Mouse (Mus musculus): Measurements from ENCODE around the gene Gm49383. TPM values are rescaled to one million over a fixed set of nuclear protein-coding genes. Genes with fewer than 3 reads are reported as not detected.

Gene Gm49383
- total RNA-seq, 2 experiments from 2014 or later, result 2.9 to 4.1 TPM

- DNase-seq, result no peak
- intact Hi-C loops (cut with DNase I), result loop anchor here (10.0 kb wide), 1 partner anchor 377 kb away; the partner anchor contains the start of gene Vcpkmt
These were observed 11.0 kb upstream of the Gm49383 start for GRCm38 (mm10) chr12:69207926-69208325.

DNA sequence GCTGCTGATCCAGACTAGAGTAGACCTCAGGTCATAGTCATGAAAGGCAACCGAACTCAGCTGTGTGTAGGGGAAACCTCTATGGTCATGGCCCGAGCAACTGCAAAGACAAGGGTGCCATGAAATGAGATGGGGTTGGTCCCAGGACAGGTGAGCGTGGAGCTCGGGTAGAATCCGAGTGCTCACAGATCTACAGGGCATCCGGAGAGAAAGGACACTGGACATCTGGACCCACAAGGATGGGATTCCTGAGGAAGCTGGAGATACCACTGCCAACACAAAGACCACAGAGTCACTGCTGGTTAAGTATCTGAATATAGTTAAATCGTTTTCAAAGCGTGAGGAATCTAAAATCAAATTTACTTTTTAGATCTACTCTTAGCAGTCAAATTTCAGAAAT, 10.5 kb upstream of the Gm49383 start:
- intact Hi-C loops (cut with DNase I), result loop anchor here (10.0 kb wide), 1 partner anchor 377 kb away; the partner anchor contains the start of gene Vcpkmt
- no peak for DNase-seq

DNA sequence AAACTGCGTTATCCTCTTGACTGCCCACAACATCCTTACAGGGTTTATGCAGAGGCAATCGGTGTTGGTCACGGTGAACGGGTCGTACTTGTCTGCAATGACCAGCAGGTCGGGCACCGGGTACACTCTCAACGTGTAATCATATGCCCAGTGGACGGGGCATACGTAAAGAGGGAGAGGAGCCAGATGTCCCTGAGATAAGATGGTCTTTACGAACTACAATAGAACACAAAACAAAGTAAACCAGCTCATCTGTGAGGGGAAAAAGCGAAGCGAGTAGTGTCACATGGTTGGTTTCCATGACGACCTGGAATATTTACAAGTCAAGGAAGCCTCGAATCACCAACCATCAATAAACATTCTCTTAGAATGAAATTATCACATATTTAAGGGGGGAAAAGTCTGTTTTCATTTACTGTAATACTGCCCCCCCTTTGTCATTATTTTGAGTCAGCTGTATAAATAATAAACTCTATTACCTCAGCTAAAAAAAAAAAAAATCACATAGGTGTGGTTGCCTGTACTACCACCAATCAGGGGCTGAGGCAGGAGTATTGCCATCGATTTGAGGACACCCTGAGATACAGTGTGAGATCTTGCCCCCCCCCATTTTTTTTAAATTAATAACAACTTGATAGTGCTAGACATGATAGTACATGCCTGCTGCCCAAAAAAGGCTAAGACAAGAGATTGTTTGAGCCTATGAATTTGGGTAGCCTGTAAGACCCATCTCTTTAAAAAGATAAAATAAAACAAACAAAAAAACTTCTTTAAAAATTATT, 7.3 kb upstream of the Gm49383 start, which contains the start of gene Gm49384:
TSS of gene Gm49384 (minus strand) at position 216 of the 782 bp plus-strand sequence.
- no peak for DNase-seq
- intact Hi-C loops (cut with DNase I), result loop anchor here (10.0 kb wide), 1 partner anchor 381 kb away; the partner anchor contains the start of gene Vcpkmt

GRCm38 (mm10) chr12:69198985-69199384, 2.1 kb upstream of the Gm49383 start:
- intact Hi-C loops (cut with DNase I), result loop anchor here (5.0 kb wide), 1 partner anchor 43 kb away; the partner anchor contains the start of gene Klhdc1
- DNase-seq, result no peak

DNA sequence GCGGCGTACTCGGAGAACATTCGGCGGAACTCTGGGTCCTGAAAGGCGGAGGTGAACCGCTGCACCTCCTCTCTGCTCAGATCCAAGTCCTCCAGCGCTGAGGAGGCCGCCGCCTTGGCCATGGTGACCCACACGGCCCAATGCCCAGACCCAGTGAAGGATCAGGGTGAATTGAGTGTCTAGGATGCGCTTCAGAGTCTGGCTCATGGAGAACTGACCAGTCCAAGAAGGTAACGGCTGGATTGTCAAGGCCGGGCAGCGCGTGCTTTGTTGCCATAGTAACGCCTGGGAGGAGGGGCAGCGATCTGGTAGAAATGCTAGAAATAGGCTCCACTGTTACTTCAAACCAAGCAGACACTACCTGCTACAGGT, 1.2 kb upstream of the Gm49383 start, which contains the start of gene Dnaaf2:
TSS of gene Dnaaf2 (minus strand) at position 266 of the 372 bp plus-strand sequence.
- intact Hi-C loops (cut with DNase I), result loop anchor here (5.0 kb wide), 1 partner anchor 44 kb away; the partner anchor contains the start of gene Klhdc1
- DNase-seq, result peak; percentile 50 to 72

DNA sequence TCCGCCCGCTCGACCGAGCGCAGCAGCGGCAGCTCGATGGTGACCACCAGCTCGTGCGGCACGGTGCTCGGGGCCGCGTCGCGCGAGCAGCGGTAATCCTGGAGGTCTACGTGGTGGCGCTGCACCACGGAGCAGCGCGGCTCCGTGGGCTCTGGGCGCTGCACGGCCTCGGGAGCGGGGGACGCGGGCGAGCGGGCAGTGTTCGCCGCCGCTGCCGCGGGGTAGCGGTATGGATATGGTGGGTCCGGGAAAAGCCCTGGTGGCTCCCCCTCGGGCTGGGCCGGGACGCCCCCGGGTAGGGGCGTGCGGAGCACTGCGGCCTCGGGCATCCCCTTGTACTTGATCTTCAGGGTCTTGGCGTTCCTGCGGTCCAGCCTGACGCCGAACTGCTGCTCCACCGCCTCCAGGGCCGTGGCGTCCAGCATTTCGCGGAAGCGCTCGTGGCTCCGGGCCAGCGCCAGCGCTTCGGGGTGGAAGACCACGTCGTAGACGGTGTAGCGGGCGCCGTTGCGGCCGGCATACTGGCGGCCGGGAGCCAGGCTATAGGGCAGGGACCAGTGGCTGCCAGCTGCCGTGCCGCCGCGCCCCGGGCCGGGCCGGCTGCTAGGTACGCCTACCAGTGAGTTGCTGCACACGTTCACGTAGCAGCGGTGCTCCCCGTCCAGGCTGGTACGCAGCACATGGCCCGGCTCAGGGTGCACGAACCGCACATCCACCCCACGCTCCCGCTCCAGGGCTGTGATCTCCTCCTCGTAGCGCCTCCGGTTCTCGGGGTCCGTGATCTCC, 667 bp upstream of the Gm49383 start:
- intact Hi-C loops (cut with DNase I), result loop anchor here (5.0 kb wide), 1 partner anchor 45 kb away; the partner anchor contains the start of gene Klhdc1
- DNase-seq, result peak; percentile 71 to 75

DNA sequence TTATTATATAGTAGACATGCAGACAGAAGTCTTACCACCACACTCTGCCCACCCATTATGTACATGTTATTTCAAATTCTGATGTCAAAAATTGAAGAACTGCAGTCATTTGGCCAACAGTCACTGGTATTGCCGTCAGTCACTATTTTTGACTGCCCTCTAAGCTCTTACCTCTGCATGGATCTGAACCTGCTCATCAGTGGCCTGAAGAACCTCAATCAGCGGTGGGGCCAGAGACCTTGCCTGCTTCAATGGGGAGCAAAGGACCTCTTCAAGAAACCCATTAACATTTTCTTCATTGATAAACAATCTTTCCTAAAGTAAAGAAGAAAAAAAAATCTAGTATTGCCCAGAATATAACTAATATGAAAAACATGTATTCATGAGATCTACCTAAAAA, 4.3 kb downstream of the Gm49383 start:
- intact Hi-C loops (cut with DNase I), result loop anchor here (5.0 kb wide), 1 partner anchor 105 kb away; the partner anchor contains the start of gene Klhdc2
- DNase-seq, result no peak

DNA sequence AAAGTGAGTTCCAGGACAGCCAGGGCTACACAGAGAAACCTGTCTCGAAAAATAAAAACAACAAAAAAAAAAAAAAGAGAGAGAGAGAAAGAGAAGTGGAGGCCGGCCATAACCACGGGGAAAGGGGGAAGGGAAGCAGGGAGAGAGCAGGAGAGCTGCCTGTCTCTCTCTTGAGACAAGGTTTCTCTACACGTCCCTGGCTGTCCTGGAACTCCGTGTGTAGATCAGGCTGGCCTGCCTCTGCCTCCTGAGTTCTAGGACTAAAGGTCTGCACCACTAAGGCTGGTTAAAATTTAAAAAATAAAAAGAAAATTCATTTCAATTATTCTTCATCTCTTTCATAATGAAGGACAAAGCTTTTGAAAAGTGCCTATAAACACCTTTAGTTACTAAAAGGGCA, 5.5 kb downstream of the Gm49383 start:
- DNase-seq, result no peak
- intact Hi-C loops (cut with DNase I), result loop anchor here (5.0 kb wide), 1 partner anchor 106 kb away; the partner anchor contains the start of gene Klhdc2

GRCm38 (mm10) chr12:69190522-69190921, 6.4 kb downstream of the Gm49383 start:
- intact Hi-C loops (cut with DNase I), result loop anchor here (5.0 kb wide), 1 partner anchor 107 kb away; the partner anchor contains the start of gene Klhdc2
- DNase-seq, result peak in 1 of 2 experiments; percentile 30

GRCm38 (mm10) chr12:69190074-69190473, 6.8 kb downstream of the Gm49383 start:
- no peak for DNase-seq
- intact Hi-C loops (cut with DNase I), result loop anchor here (5.0 kb wide), 1 partner anchor 107 kb away; the partner anchor contains the start of gene Klhdc2

GRCm38 (mm10) chr12:69186811-69187471, 10.0 kb downstream of the Gm49383 start:
- DNase-seq, result no peak
- intact Hi-C loops (cut with DNase I), result no loop called here

DNA sequence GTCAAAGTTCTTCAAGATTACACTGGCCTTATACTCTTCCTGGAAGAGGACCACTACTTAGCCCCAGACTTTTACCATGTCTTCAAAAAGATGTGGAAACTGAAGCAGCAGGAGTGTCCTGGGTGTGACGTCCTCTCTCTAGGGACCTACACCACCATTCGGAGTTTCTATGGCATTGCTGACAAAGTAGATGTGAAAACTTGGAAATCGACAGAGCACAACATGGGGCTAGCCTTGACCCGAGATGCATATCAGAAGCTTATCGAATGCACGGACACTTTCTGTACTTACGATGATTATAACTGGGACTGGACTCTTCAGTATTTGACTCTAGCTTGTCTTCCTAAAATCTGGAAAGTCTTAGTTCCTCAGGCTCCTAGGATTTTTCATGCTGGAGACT, 11.5 kb downstream of the Gm49383 start:
- DNase-seq, result no peak
- intact Hi-C loops (cut with DNase I), result no loop called here

GRCm38 (mm10) chr12:69184342-69185295, 12.3 kb downstream of the Gm49383 start:
- DNase-seq, result peak; percentile 73 to 74
- intact Hi-C loops (cut with DNase I), result no loop called here

GRCm38 (mm10) chr12:69183583-69184308, 13.2 kb downstream of the Gm49383 start, which contains the start of the genes Rpl36al and Mgat2:
Gene Rpl36al (minus strand): TSS chr12:69184083.
Gene Mgat2 (plus strand): TSS chr12:69184157.
- intact Hi-C loops (cut with DNase I), result no loop called here
- DNase-seq, result peak; percentile 99 to 100

GRCm38 (mm10) chr12:69181800-69182199, 15.1 kb downstream of the Gm49383 start:
- no peak for DNase-seq
- intact Hi-C loops (cut with DNase I), result no loop called here

- intact Hi-C loops (cut with DNase I), result no loop called here
- no peak for DNase-seq
These were observed 17.5 kb downstream of the Gm49383 start for GRCm38 (mm10) chr12:69179371-69179770.

DNA sequence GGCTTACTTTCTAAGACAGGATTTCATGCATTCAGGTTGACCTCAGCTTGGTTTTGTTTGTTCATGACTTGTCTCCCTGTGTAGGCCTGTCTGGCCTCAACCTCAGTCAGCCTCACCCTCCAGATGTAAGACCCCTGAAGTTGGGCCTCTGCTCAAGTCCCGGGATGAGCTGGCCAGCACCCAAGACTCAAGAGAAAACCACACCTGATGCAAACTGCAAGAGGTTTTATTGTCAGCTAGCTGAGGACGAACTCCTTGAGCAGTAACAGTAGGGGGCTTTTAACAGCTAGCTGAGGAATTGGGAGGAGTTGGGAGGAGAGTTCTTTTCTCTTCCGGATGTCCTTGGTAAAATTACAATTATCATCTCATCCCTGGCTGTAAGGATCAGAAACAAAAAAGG, 19.4 kb downstream of the Gm49383 start:
- intact Hi-C loops (cut with DNase I), result no loop called here
- DNase-seq, result no peak

GRCm38 (mm10) chr12:69175975-69176374, 20.9 kb downstream of the Gm49383 start:
- no peak for DNase-seq
- intact Hi-C loops (cut with DNase I), result no loop called here

Data from heart, postnatal 14 days (tissue).